Mouse (Mus musculus) MEL (cell line): ENCODE results near the gene Ssr1. TPM values are rescaled to one million over a fixed set of nuclear protein-coding genes. Genes with fewer than 3 reads are reported as not detected.

Experiments used
- DNase-seq: peaks from one replicate; pipeline ENCODE4 v3.0.0; 2011; ENCODE audit warnings: low read depth, low spot score
- H3K27ac ChIP-seq: 2 replicates; pipeline ENCODE4 v1.5.1; 2012; ENCODE audit warnings: low read depth, mild to moderate bottlenecking, control low read depth, low read length, moderate library complexity; ENCODE audit not compliant: control insufficient read depth
- H3K27me3 ChIP-seq, 2 experiments: fragments of 150-350 bp in 1 of 2; sonication (generic) in 1 of 2; 2 replicates each; pipeline ENCODE4 v1.6.1; 2012; ENCODE audit warnings: low read length in 2 of 2, mild to moderate bottlenecking in 2 of 2, improper control_type of control experiment in 1 of 2, moderate library complexity in 1 of 2; ENCODE audit not compliant: insufficient read depth in 2 of 2, control insufficient read depth in 1 of 2
- H3K36me3 ChIP-seq, 2 experiments: 2 replicates each; pipeline ENCODE4 v1.6.1; 2012 to 2014; ENCODE audit warnings: low read length in 2 of 2, improper control_type of control experiment in 1 of 2, inconsistent platforms in 1 of 2, mild to moderate bottlenecking in 1 of 2; ENCODE audit not compliant: insufficient read depth in 2 of 2, control insufficient read depth in 1 of 2
- H3K4me1 ChIP-seq, 2 experiments: fragments of 150-350 bp in 1 of 2; sonication (generic) in 1 of 2; 2 replicates each; pipeline ENCODE4 v1.6.1; 2012; ENCODE audit warnings: low read length in 2 of 2, improper control_type of control experiment in 1 of 2, mild to moderate bottlenecking in 1 of 2; ENCODE audit not compliant: insufficient read depth in 2 of 2, control insufficient read depth in 1 of 2
- H3K4me3 ChIP-seq, 2 experiments: fragments of 150-350 bp in 1 of 2; sonication (generic) in 1 of 2; 2 replicates each; pipeline ENCODE4 v1.5.1; 2012; ENCODE audit warnings: low read depth in 2 of 2, low read length in 2 of 2, mild to moderate bottlenecking in 2 of 2, moderate library complexity in 2 of 2, control low read depth in 1 of 2, improper control_type of control experiment in 1 of 2; ENCODE audit not compliant: control insufficient read depth in 1 of 2, insufficient read depth in 1 of 2
- H3K79me2 ChIP-seq: 2 replicates; pipeline ENCODE4 v1.6.1; 2012; ENCODE audit warnings: mild to moderate bottlenecking, low read length, moderate library complexity; ENCODE audit not compliant: control insufficient read depth, poor library complexity, insufficient read depth
- H3K9ac ChIP-seq: 2 replicates; pipeline ENCODE4 v1.6.1; 2012; ENCODE audit warnings: low read depth, mild to moderate bottlenecking, control low read depth, low read length, moderate library complexity; ENCODE audit not compliant: control insufficient read depth, poor library complexity, severe bottlenecking
- H3K9me3 ChIP-seq: fragments of 150-350 bp; sonication (generic); replicated peaks from 2 replicates; pipeline ENCODE4 v1.6.1; 2012; ENCODE audit warnings: mild to moderate bottlenecking, low read length, improper control_type of control experiment, moderate library complexity; ENCODE audit not compliant: insufficient read depth
- BHLHE40 ChIP-seq: IDR thresholded peaks from 2 replicates; pipeline ENCODE4 v1.6.1; 2012; ENCODE audit warnings: low read depth, mild to moderate bottlenecking, inconsistent platforms, low read length, improper control_type of control experiment, borderline replicate concordance
- CHD1 ChIP-seq: IDR thresholded peaks from 2 replicates; pipeline ENCODE4 v1.6.1; 2012; ENCODE audit warnings: low read depth, mild to moderate bottlenecking, inconsistent platforms, low read length, improper control_type of control experiment
- CHD2 ChIP-seq: IDR thresholded peaks from 2 replicates; pipeline ENCODE4 v1.6.1; 2011; ENCODE audit warnings: low read length, improper control_type of control experiment
- CTCF ChIP-seq, 3 experiments: IDR thresholded peaks in 2 of 3; conservative IDR thresholded peaks in 1 of 3; 2 replicates each; pipeline ENCODE4 v1.5.1; 2011 to 2012; ENCODE audit warnings: low read length in 3 of 3, low read depth in 2 of 3, mild to moderate bottlenecking in 2 of 3, improper control_type of control experiment in 1 of 3, inconsistent platforms in 1 of 3, mixed read lengths in 1 of 3, moderate library complexity in 1 of 3; ENCODE audit not compliant: control insufficient read depth in 1 of 3, insufficient read depth in 1 of 3, poor library complexity in 1 of 3, severe bottlenecking in 1 of 3
- E2F4 ChIP-seq: IDR thresholded peaks from 2 replicates; pipeline ENCODE4 v1.6.1; 2011; ENCODE audit warnings: low read depth, low read length, improper control_type of control experiment, borderline replicate concordance
- ELF1 ChIP-seq: IDR thresholded peaks from 2 replicates; pipeline ENCODE4 v1.6.1; 2014; ENCODE audit warnings: low read depth, mild to moderate bottlenecking, inconsistent platforms, low read length, improper control_type of control experiment, moderate library complexity
- EP300 ChIP-seq, 2 experiments: IDR thresholded peaks; 2 replicates each; pipeline ENCODE4 v1.6.1; 2011; ENCODE audit warnings: improper control_type of control experiment in 2 of 2, low read length in 2 of 2, low read depth in 1 of 2, mild to moderate bottlenecking in 1 of 2
- ETS1 ChIP-seq: IDR thresholded peaks from 2 replicates; pipeline ENCODE4 v1.6.1; 2012; ENCODE audit warnings: low read depth, mild to moderate bottlenecking, inconsistent platforms, low read length, improper control_type of control experiment, moderate library complexity
- GABPA ChIP-seq: IDR thresholded peaks from 2 replicates; pipeline ENCODE4 v1.6.1; 2012; ENCODE audit warnings: low read depth, mild to moderate bottlenecking, inconsistent platforms, low read length, improper control_type of control experiment, moderate library complexity
- GATA1 ChIP-seq: IDR thresholded peaks from 2 replicates; pipeline ENCODE4 v1.6.1; 2011; ENCODE audit warnings: low read depth, low read length, improper control_type of control experiment
- HCFC1 ChIP-seq: IDR thresholded peaks from 2 replicates; pipeline ENCODE4 v1.6.1; 2012; ENCODE audit warnings: low read depth, mild to moderate bottlenecking, inconsistent platforms, low read length, improper control_type of control experiment, moderate library complexity
- JUND ChIP-seq: IDR thresholded peaks from 2 replicates; pipeline ENCODE4 v1.6.1; 2011; ENCODE audit warnings: low read depth, mild to moderate bottlenecking, improper control_type of control experiment, low read length
- KAT2A ChIP-seq: conservative IDR thresholded peaks from 2 replicates; pipeline ENCODE4 v1.6.1; 2012; ENCODE audit warnings: low read depth, low read length, improper control_type of control experiment, inconsistent platforms
- MAFK ChIP-seq: IDR thresholded peaks from 2 replicates; pipeline ENCODE4 v1.6.1; 2011; ENCODE audit warnings: low read depth, mild to moderate bottlenecking, low read length, improper control_type of control experiment, borderline replicate concordance
- MAX ChIP-seq: IDR thresholded peaks from 2 replicates; pipeline ENCODE4 v1.6.1; 2011; ENCODE audit warnings: low read length, improper control_type of control experiment
- MAZ ChIP-seq: IDR thresholded peaks from 2 replicates; pipeline ENCODE4 v1.6.1; 2012; ENCODE audit warnings: low read depth, mild to moderate bottlenecking, inconsistent platforms, low read length, improper control_type of control experiment
- MEF2A ChIP-seq: IDR thresholded peaks from 2 replicates; pipeline ENCODE4 v1.6.1; 2014; ENCODE audit warnings: low read depth, mild to moderate bottlenecking, inconsistent platforms, low read length, improper control_type of control experiment; ENCODE audit not compliant: poor library complexity, insufficient replicate concordance, severe bottlenecking; ENCODE audit errors: extremely low read depth
- MXI1 ChIP-seq: IDR thresholded peaks from 2 replicates; pipeline ENCODE4 v1.6.1; 2011; ENCODE audit warnings: mild to moderate bottlenecking, low read depth, low read length, improper control_type of control experiment
- MYB ChIP-seq: IDR thresholded peaks from 2 replicates; pipeline ENCODE4 v1.6.1; 2011; ENCODE audit warnings: mild to moderate bottlenecking, low read depth, low read length, improper control_type of control experiment
- MYC ChIP-seq: IDR thresholded peaks from 2 replicates; pipeline ENCODE4 v1.6.1; 2011; ENCODE audit warnings: low read depth, mild to moderate bottlenecking, low read length, improper control_type of control experiment, moderate library complexity
- NELFE ChIP-seq: IDR thresholded peaks from 2 replicates; pipeline ENCODE4 v1.6.1; 2011; ENCODE audit warnings: low read depth, low read length, improper control_type of control experiment
- NRF1 ChIP-seq: IDR thresholded peaks from 2 replicates; pipeline ENCODE4 v1.6.1; 2014; ENCODE audit warnings: low read depth, mild to moderate bottlenecking, inconsistent platforms, low read length, improper control_type of control experiment, moderate library complexity; ENCODE audit not compliant: poor library complexity, insufficient read depth, severe bottlenecking
- POLR2A ChIP-seq, 2 experiments: IDR thresholded peaks; 2 replicates each; pipeline ENCODE4 v1.6.1; 2011 to 2012; ENCODE audit warnings: low read length in 2 of 2, mild to moderate bottlenecking in 2 of 2, control low read depth in 1 of 2, improper control_type of control experiment in 1 of 2, low read depth in 1 of 2, moderate library complexity in 1 of 2; ENCODE audit not compliant: control insufficient read depth in 1 of 2, insufficient read depth in 1 of 2, poor library complexity in 1 of 2
- POLR2AphosphoS2 ChIP-seq: IDR thresholded peaks from 2 replicates; pipeline ENCODE4 v1.6.1; 2011; ENCODE audit warnings: low read length, improper control_type of control experiment
- POLR2AphosphoS5 ChIP-seq: IDR thresholded peaks from 2 replicates; pipeline ENCODE4 v1.6.1; 2012; ENCODE audit warnings: low read depth, borderline replicate concordance, mild to moderate bottlenecking, inconsistent platforms, low read length, moderate library complexity, mixed read lengths
- RAD21 ChIP-seq: IDR thresholded peaks from 2 replicates; pipeline ENCODE4 v1.6.1; 2011; ENCODE audit warnings: mild to moderate bottlenecking, low read depth, low read length, improper control_type of control experiment
- RCOR1 ChIP-seq: IDR thresholded peaks from 2 replicates; pipeline ENCODE4 v1.6.1; 2012; ENCODE audit warnings: low read depth, mild to moderate bottlenecking, inconsistent platforms, low read length, improper control_type of control experiment
- SIN3A ChIP-seq: IDR thresholded peaks from 2 replicates; pipeline ENCODE4 v1.6.1; 2012; ENCODE audit warnings: low read length, improper control_type of control experiment, inconsistent platforms
- SMC3 ChIP-seq: IDR thresholded peaks from 2 replicates; pipeline ENCODE4 v1.6.1; 2011; ENCODE audit warnings: low read depth, low read length, improper control_type of control experiment
- TBP ChIP-seq: IDR thresholded peaks from 2 replicates; pipeline ENCODE4 v1.8.0; 2011; ENCODE audit warnings: low read depth, low read length, improper control_type of control experiment
- UBTF ChIP-seq: IDR thresholded peaks from 2 replicates; pipeline ENCODE4 v1.6.1; 2012; ENCODE audit warnings: low read depth, mild to moderate bottlenecking, inconsistent platforms, low read length, improper control_type of control experiment, moderate library complexity, borderline replicate concordance; ENCODE audit not compliant: insufficient read depth
- USF1 ChIP-seq: IDR thresholded peaks from 2 replicates; pipeline ENCODE4 v1.6.1; 2014; ENCODE audit warnings: low read depth, mild to moderate bottlenecking, inconsistent platforms, low read length, improper control_type of control experiment, moderate library complexity
- USF2 ChIP-seq, 2 experiments: IDR thresholded peaks; 2 replicates each; pipeline ENCODE4 v1.6.1; 2011 to 2012; ENCODE audit warnings: improper control_type of control experiment in 2 of 2, low read length in 2 of 2, borderline replicate concordance in 1 of 2, inconsistent platforms in 1 of 2, low read depth in 1 of 2, mild to moderate bottlenecking in 1 of 2; ENCODE audit not compliant: insufficient read depth in 1 of 2
- ZC3H11A ChIP-seq: IDR thresholded peaks from 2 replicates; pipeline ENCODE4 v1.6.1; 2012; ENCODE audit warnings: low read depth, mild to moderate bottlenecking, inconsistent platforms, low read length, improper control_type of control experiment
- ZKSCAN1 ChIP-seq: IDR thresholded peaks from 2 replicates; pipeline ENCODE4 v1.6.1; 2012; ENCODE audit warnings: low read depth, mild to moderate bottlenecking, inconsistent platforms, low read length, improper control_type of control experiment, moderate library complexity
- ZMIZ1 ChIP-seq: IDR thresholded peaks from 2 replicates; pipeline ENCODE4 v1.6.1; 2012; ENCODE audit warnings: low read depth, mild to moderate bottlenecking, inconsistent platforms, low read length, improper control_type of control experiment, moderate library complexity
- ZNF384 ChIP-seq: IDR thresholded peaks from 2 replicates; pipeline ENCODE4 v1.6.1; 2012; ENCODE audit warnings: low read depth, mild to moderate bottlenecking, inconsistent platforms, low read length, improper control_type of control experiment
- polyA plus RNA-seq, 2 experiments: library from polyadenylated mRNA; stranded (reverse) in 1 of 2; unstranded in 1 of 2; fragments of >175 nt in 1 of 2; fragments of >200 nt in 1 of 2; gene quantifications; 2 replicates each; pipeline versions ENCODE4 v1.2.1 to v1.2.4; 2012; ENCODE audit warnings: low replicate concordance in 2 of 2, low read depth in 1 of 2; ENCODE audit not compliant: insufficient read length in 2 of 2, insufficient read depth in 1 of 2, missing spikeins in 1 of 2
- total RNA-seq: library from RNA; depleted of rRNA; stranded (reverse); fragments of 300-350 nt; gene quantifications from 2 replicates; pipeline ENCODE4 v1.2.3, GENCODE M21; 2012

The Ssr1 gene
- total and polyA plus RNA-seq, 3 experiments, result 30.9 to 104 (median 77.2) TPM

DNA sequence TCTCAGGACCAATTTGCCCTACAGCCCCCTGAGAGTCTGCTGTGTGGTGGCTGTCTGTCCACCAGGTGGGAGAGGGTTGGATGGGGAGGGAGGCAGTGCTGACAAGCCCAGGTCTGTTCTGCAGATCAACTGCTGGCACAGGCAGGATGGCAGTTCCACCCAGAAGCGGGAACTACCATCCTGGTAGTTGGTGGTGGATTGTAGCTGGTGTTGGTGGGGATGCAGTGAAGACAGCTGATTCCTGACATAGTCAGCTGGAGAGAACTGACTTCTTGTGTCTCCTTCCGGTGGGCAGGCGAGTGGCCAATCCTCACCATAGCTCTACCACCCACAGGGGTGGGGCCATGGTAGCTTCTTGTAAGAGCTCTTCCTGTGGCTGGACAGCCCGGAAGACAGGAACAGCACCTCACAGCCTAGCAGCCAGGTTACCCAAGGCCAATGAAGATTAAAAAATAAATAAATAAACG is 16.5 kb upstream of the Ssr1 start:
- Histone ChIP-seq H3K27ac (peak overlapping the region; percentile 83), H3K36me3 (peaks cover 0 to 15% of the 10 kb centered on the region in 2 experiments; a peak in 2 of 4 replicates), H3K27me3 (no peaks in the 10 kb centered on the region), H3K79me2 (no peaks in the 10 kb centered on the region), H3K9me3 (no peaks in the 10 kb centered on the region), H3K4me3 (peak overlapping the region; percentile 36 to 44), H3K9ac (peak overlapping the region; percentile 55), H3K4me1 (peaks cover 11 to 14% of the 10 kb centered on the region in 2 experiments)
- peak; percentile 90 for DNase-seq
- TF ChIP-seq MAFK (no peak), UBTF (no peak), CHD2 (no peak), ZKSCAN1 (no peak), HCFC1 (peak; percentile 42; the same call in 1 of the 2 replicates), RCOR1 (no peak), MAZ (peak; percentile 14; the same call in 1 of the 2 replicates), USF2 (IDR thresholded peaks at IDR 0.05; ENCODE audit: borderline replicate concordance in 1 of 2, insufficient read depth in 1 of 2, low read depth in 1 of 2, low read length in 2 of 2) (no peak), CTCF (IDR thresholded peaks at IDR 0.05 in 2 of 3, conservative IDR thresholded peaks at IDR 0.05 in 1 of 3; ENCODE audit: control insufficient read depth in 1 of 3, insufficient read depth in 1 of 3, low read depth in 2 of 3, low read length in 3 of 3, poor library complexity in 1 of 3, severe bottlenecking in 1 of 3) (no peak), MEF2A (no peak), E2F4 (no peak), ZNF384 (no peak), SMC3 (no peak), EP300 (IDR thresholded peaks at IDR 0.05; ENCODE audit: low read depth in 1 of 2, low read length in 2 of 2) (peak in 1 of 2 experiments; percentile 8; a peak in 1 of 4 replicates), POLR2A (IDR thresholded peaks at IDR 0.05; ENCODE audit: control insufficient read depth in 1 of 2, insufficient read depth in 1 of 2, low read depth in 1 of 2, low read length in 2 of 2, poor library complexity in 1 of 2) (peak in 1 of 2 experiments; percentile 66; a peak in 2 of 4 replicates), USF1 (no peak), MAX (no peak), KAT2A (no peak), JUND (no peak), BHLHE40 (no peak), ZMIZ1 (no peak; the same call in none of the 2 replicates), ELF1 (peak; percentile 67), NELFE (peak; percentile 17; the same call in 1 of the 2 replicates), TBP (peak; percentile 61; the same call in 1 of the 2 replicates), NRF1 (no peak), CHD1 (no peak), ETS1 (peak; percentile 91), GABPA (no peak), MXI1 (no peak), MYB (no peak), SIN3A (peak; percentile 54), RAD21 (no peak), POLR2AphosphoS5 (peak; percentile 91; the same call in 1 of the 2 replicates), ZC3H11A (no peak), POLR2AphosphoS2 (no peak), MYC (no peak), GATA1 (no peak)
